Mouse (Mus musculus) lung, embryonic 16.5 days (tissue): Measurements from ENCODE around the gene Pbld2. TPM values are rescaled to one million over a fixed set of nuclear protein-coding genes. Genes with fewer than 3 reads are reported as not detected.

Source experiments
- ATAC-seq: fragments of 200-750 bp; cut with Nextera tagmentation; 2 replicates; pipeline ENCODE4 v1.8.0; 2017; ENCODE audit warnings: low read depth, mild to moderate bottlenecking, moderate library complexity
- H3K27ac ChIP-seq: fragments of 300-500 bp; sonication (generic); 2 replicates; pipeline ENCODE4 v1.5.1; 2014; ENCODE audit warnings: mild to moderate bottlenecking, control low read depth, low read length
- H3K27me3 ChIP-seq: fragments of 300-500 bp; sonication (generic); 2 replicates; pipeline ENCODE4 v1.6.1; 2014; ENCODE audit warnings: low read depth, low read length, mixed read lengths; ENCODE audit not compliant: control insufficient read depth, insufficient read depth
- H3K36me3 ChIP-seq: fragments of 300-500 bp; sonication (generic); 2 replicates; pipeline ENCODE4 v1.6.1; 2014; ENCODE audit warnings: low read length; ENCODE audit not compliant: control insufficient read depth, insufficient read depth
- H3K4me1 ChIP-seq: fragments of 300-500 bp; sonication (generic); replicated peaks from 2 replicates; pipeline ENCODE4 v1.6.1; 2014; ENCODE audit warnings: low read length, mixed read lengths; ENCODE audit not compliant: control insufficient read depth, insufficient read depth
- H3K4me2 ChIP-seq: fragments of 300-500 bp; sonication (generic); 2 replicates; pipeline ENCODE4 v1.6.1; 2014; ENCODE audit warnings: low read depth, low read length, control low read depth
- H3K4me3 ChIP-seq: fragments of 300-500 bp; sonication (generic); 2 replicates; pipeline ENCODE4 v1.5.1; 2014; ENCODE audit warnings: mild to moderate bottlenecking, low read length, control low read depth
- H3K9ac ChIP-seq: fragments of 300-500 bp; sonication (generic); 2 replicates; pipeline ENCODE4 v1.6.1; 2014; ENCODE audit warnings: low read length, control low read depth
- H3K9me3 ChIP-seq: fragments of 300-500 bp; sonication (generic); 2 replicates; pipeline ENCODE4 v1.6.1; 2016; ENCODE audit warnings: low read length; ENCODE audit not compliant: control insufficient read depth
- WGBS: fragments of 180-500 bp; shearing (Covaris S2); extraction: QIAGEN DNeasy Blood & Tissue Kit; methylation state at CpG from one replicate; pipeline ENCODE4 v1.1.7; 2014; 5-methylcytosine and 5-hydroxymethylcytosine counted together
- polyA plus RNA-seq: library from polyadenylated mRNA; unstranded; fragments of >200 nt; fragmentation: Nextera tagmentation; extraction: Ambion mirVana; gene quantifications from 2 replicates; pipeline ENCODE4 v1.2.1, GENCODE M21; 2015

The Pbld2 gene
- polyA plus RNA-seq, 1 experiment from 2014 or later, result 3.7 TPM

GRCm38 (mm10) chr10:63032267-63032666 lies 8.2 kb downstream of the Pbld2 start:
- peak; percentile 94 for ATAC-seq
- Histone ChIP-seq H3K4me2 (no peak overlapping the region), H3K4me3 (no peak overlapping the region), H3K9me3 (no peaks in the 10 kb centered on the region), H3K36me3 (no peaks in the 10 kb centered on the region), H3K27ac (peak overlapping the region; percentile 59), H3K4me1 (no peaks in the 10 kb centered on the region; the same call in 1 of the 2 replicates), H3K9ac (no peak overlapping the region), H3K27me3 (no peaks in the 10 kb centered on the region)
- 43% methylated on average over 3 of the region's 3 CpGs for WGBS

GRCm38 (mm10) chr10:63032956-63033355 lies 8.8 kb downstream of the Pbld2 start:
- Histone ChIP-seq H3K27ac (peak overlapping the region; percentile 59), H3K9ac (no peak overlapping the region), H3K9me3 (no peaks in the 10 kb centered on the region), H3K4me3 (no peak overlapping the region), H3K4me1 (no peaks in the 10 kb centered on the region; the same call in 1 of the 2 replicates), H3K4me2 (no peak overlapping the region), H3K27me3 (no peaks in the 10 kb centered on the region), H3K36me3 (no peaks in the 10 kb centered on the region)
- WGBS, result 59% methylated on average over 3 of the region's 3 CpGs
- no peak for ATAC-seq

- ATAC-seq, result no peak
- H3K36me3 ChIP-seq, result no peaks in the 10 kb centered on the region
- no peaks in the 10 kb centered on the region for H3K27me3 ChIP-seq
- no peaks in the 10 kb centered on the region for H3K4me1 ChIP-seq
- H3K4me3 ChIP-seq, result no peak overlapping the region
- H3K9me3 ChIP-seq, result no peaks in the 10 kb centered on the region
- H3K27ac ChIP-seq, result no peak overlapping the region
- peak overlapping the region; percentile 7; the same call in 1 of the 2 replicates for H3K4me2 ChIP-seq
- WGBS, result 48% methylated on average over 14 of the region's 14 CpGs
- H3K9ac ChIP-seq, result no peak overlapping the region
These were observed 14.6 kb downstream of the Pbld2 start for GRCm38 (mm10) chr10:63038571-63039320.

GRCm38 (mm10) chr10:63039867-63040628 lies 15.9 kb downstream of the Pbld2 start:
- Histone ChIP-seq H3K9me3 (no peaks in the 10 kb centered on the region), H3K4me2 (no peak overlapping the region), H3K36me3 (no peaks in the 10 kb centered on the region), H3K27me3 (no peaks in the 10 kb centered on the region), H3K4me1 (no peaks in the 10 kb centered on the region), H3K9ac (no peak overlapping the region), H3K4me3 (no peak overlapping the region), H3K27ac (no peak overlapping the region)
- 73% methylated on average over 5 of the region's 5 CpGs for WGBS
- ATAC-seq, result no peak

GRCm38 (mm10) chr10:63043154-63043553 lies 19.0 kb downstream of the Pbld2 start:
- Histone ChIP-seq H3K27ac (no peak overlapping the region), H3K4me2 (no peak overlapping the region), H3K9me3 (no peaks in the 10 kb centered on the region), H3K4me3 (no peak overlapping the region), H3K9ac (no peak overlapping the region), H3K27me3 (no peaks in the 10 kb centered on the region), H3K4me1 (no peaks in the 10 kb centered on the region), H3K36me3 (no peaks in the 10 kb centered on the region)
- WGBS, result 55% methylated on average over 3 of the region's 3 CpGs
- no peak for ATAC-seq

GRCm38 (mm10) chr10:63047751-63048150 lies 23.6 kb downstream of the Pbld2 start:
- WGBS, result 86% methylated on average over 8 of the region's 8 CpGs
- Histone ChIP-seq H3K4me3 (no peak overlapping the region), H3K9ac (no peak overlapping the region), H3K4me2 (no peak overlapping the region), H3K27me3 (no peaks in the 10 kb centered on the region), H3K36me3 (no peaks in the 10 kb centered on the region), H3K27ac (no peak overlapping the region), H3K4me1 (no peaks in the 10 kb centered on the region), H3K9me3 (no peaks in the 10 kb centered on the region)
- ATAC-seq, result no peak

GRCm38 (mm10) chr10:63049106-63049505 lies 25.0 kb downstream of the Pbld2 start:
- 90% methylated on average over 2 of the region's 2 CpGs for WGBS
- ATAC-seq, result no peak

GRCm38 (mm10) chr10:63051267-63051666 lies 27.2 kb downstream of the Pbld2 start:
- H3K4me3 ChIP-seq, result no peak overlapping the region
- H3K9ac ChIP-seq, result no peak overlapping the region
- H3K4me1 ChIP-seq, result no peaks in the 10 kb centered on the region
- WGBS, result 74% methylated on average over 7 of the region's 7 CpGs
- H3K27me3 ChIP-seq, result no peaks in the 10 kb centered on the region
- no peak overlapping the region for H3K27ac ChIP-seq
- no peaks in the 10 kb centered on the region for H3K36me3 ChIP-seq
- no peaks in the 10 kb centered on the region for H3K9me3 ChIP-seq
- no peak for ATAC-seq
- no peak overlapping the region for H3K4me2 ChIP-seq

More at GRCm38 (mm10) chr10:63049106-63049505, 25.0 kb downstream of the Pbld2 start:
- Histone ChIP-seq H3K4me1 (no peaks in the 10 kb centered on the region), H3K9ac (no peak overlapping the region), H3K27me3 (no peaks in the 10 kb centered on the region), H3K4me3 (no peak overlapping the region), H3K4me2 (no peak overlapping the region), H3K36me3 (no peaks in the 10 kb centered on the region), H3K27ac (no peak overlapping the region), H3K9me3 (no peaks in the 10 kb centered on the region)

GRCm38 (mm10) chr10:63052011-63052410 lies 27.9 kb downstream of the Pbld2 start:
- Histone ChIP-seq H3K9ac (no peak overlapping the region), H3K27ac (no peak overlapping the region), H3K4me1 (no peaks in the 10 kb centered on the region), H3K36me3 (no peaks in the 10 kb centered on the region), H3K27me3 (no peaks in the 10 kb centered on the region), H3K4me3 (no peak overlapping the region), H3K9me3 (no peaks in the 10 kb centered on the region), H3K4me2 (no peak overlapping the region)
- no peak for ATAC-seq
- WGBS, result 83% methylated on average over 6 of the region's 6 CpGs
